Mouse (Mus musculus): ENCODE data around the gene Nrxn2. TPM values are rescaled to one million over a fixed set of nuclear protein-coding genes. Genes with fewer than 3 reads are reported as not detected.

The Nrxn2 gene
- 0.37 and 0.77 TPM in 2 replicates for polyA plus RNA-seq (2015; fragmentation: Nextera tagmentation; extraction: Ambion mirVana)

- peaks cover 44% of the 10 kb centered on the region for H3K27me3 ChIP-seq (ENCODE audit: control insufficient read depth, insufficient read depth, low read length)
- H3K9ac ChIP-seq (ENCODE audit: low read length) = no peak within 1 kb of the TSS
- WGBS = under 1% methylated on average over 46 of the region's 46 CpGs
These were observed at the start of gene Nrxn2 for GRCm38 (mm10) chr19:6418233-6418879. Gene Nrxn2, plus strand, starts transcription at chr19:6418731.

GRCm38 (mm10) chr19:6370175-6370574 is 48.4 kb upstream of the Nrxn2 start:
- Histone ChIP-seq H3K27me3 (ENCODE audit: control insufficient read depth, insufficient read depth, low read length) (no peaks in the 10 kb centered on the region), H3K4me3 (ENCODE audit: low read length) (no peak overlapping the region), H3K4me2 (ENCODE audit: low read depth, low read length) (no peak overlapping the region), H3K27ac (ENCODE audit: low read length) (no peak overlapping the region), H3K9ac (ENCODE audit: low read length) (no peak overlapping the region), H3K4me1 (ENCODE audit: control insufficient read depth, insufficient read depth, low read length) (peaks cover 17% of the 10 kb centered on the region), H3K36me3 (ENCODE audit: control insufficient read depth, insufficient read depth) (peaks cover 80% of the 10 kb centered on the region), H3K9me3 (replicated peaks; ENCODE audit: control insufficient read depth, low read length) (no peaks in the 10 kb centered on the region)
- ATAC-seq (replicated peaks; ENCODE audit: extremely low read depth, insufficient read depth, low FRiP score) = no peak
- 95% methylated on average over 2 of the region's 2 CpGs for WGBS

More at GRCm38 (mm10) chr19:6418233-6418879, at the start of gene Nrxn2:
- Histone ChIP-seq H3K4me2 (ENCODE audit: low read depth, low read length) (peak within 1 kb of the TSS; percentile 88), H3K4me1 (ENCODE audit: control insufficient read depth, insufficient read depth, low read length) (peaks cover 9% of the 10 kb centered on the region; the same call in 1 of the 2 replicates), H3K36me3 (ENCODE audit: control insufficient read depth, insufficient read depth) (no peaks in the 10 kb centered on the region), H3K27ac (ENCODE audit: low read length) (no peak within 1 kb of the TSS), H3K4me3 (ENCODE audit: low read length) (peak within 1 kb of the TSS; percentile 53), H3K9me3 (replicated peaks; ENCODE audit: control insufficient read depth, low read length) (no peaks in the 10 kb centered on the region)
- peak; percentile 71 for ATAC-seq (replicated peaks; ENCODE audit: extremely low read depth, insufficient read depth, low FRiP score)

- ATAC-seq (replicated peaks; ENCODE audit: extremely low read depth, insufficient read depth, low FRiP score) = no peak
- WGBS = 85% methylated on average over 3 of the region's 3 CpGs
These were observed 46.1 kb upstream of the Nrxn2 start for GRCm38 (mm10) chr19:6372433-6372832.

GRCm38 (mm10) chr19:6373539-6374400 is 44.8 kb upstream of the Nrxn2 start:
- ATAC-seq (replicated peaks; ENCODE audit: extremely low read depth, insufficient read depth, low FRiP score) = peak; percentile 64
- WGBS = 51% methylated on average over 12 of the region's 12 CpGs
- Histone ChIP-seq H3K4me1 (ENCODE audit: control insufficient read depth, insufficient read depth, low read length) (peaks cover 16% of the 10 kb centered on the region), H3K4me3 (ENCODE audit: low read length) (no peak overlapping the region), H3K9ac (ENCODE audit: low read length) (no peak overlapping the region), H3K9me3 (replicated peaks; ENCODE audit: control insufficient read depth, low read length) (no peaks in the 10 kb centered on the region), H3K27ac (ENCODE audit: low read length) (peak overlapping the region; percentile 57), H3K36me3 (ENCODE audit: control insufficient read depth, insufficient read depth) (peaks cover 86% of the 10 kb centered on the region), H3K27me3 (ENCODE audit: control insufficient read depth, insufficient read depth, low read length) (no peaks in the 10 kb centered on the region), H3K4me2 (ENCODE audit: low read depth, low read length) (no peak overlapping the region)

More at GRCm38 (mm10) chr19:6372433-6372832, 46.1 kb upstream of the Nrxn2 start:
- no peak overlapping the region for H3K4me2 ChIP-seq (ENCODE audit: low read depth, low read length)
- no peak overlapping the region for H3K4me3 ChIP-seq (ENCODE audit: low read length)
- H3K36me3 ChIP-seq (ENCODE audit: control insufficient read depth, insufficient read depth) = peaks cover 84% of the 10 kb centered on the region
- H3K27ac ChIP-seq (ENCODE audit: low read length) = no peak overlapping the region
- no peaks in the 10 kb centered on the region for H3K9me3 ChIP-seq (replicated peaks; ENCODE audit: control insufficient read depth, low read length)
- peaks cover 14% of the 10 kb centered on the region for H3K4me1 ChIP-seq (ENCODE audit: control insufficient read depth, insufficient read depth, low read length)
- H3K9ac ChIP-seq (ENCODE audit: low read length) = no peak overlapping the region
- no peaks in the 10 kb centered on the region for H3K27me3 ChIP-seq (ENCODE audit: control insufficient read depth, insufficient read depth, low read length)

GRCm38 (mm10) chr19:6374571-6374970 is 44.0 kb upstream of the Nrxn2 start:
- Histone ChIP-seq H3K4me1 (ENCODE audit: control insufficient read depth, insufficient read depth, low read length) (peaks cover 16% of the 10 kb centered on the region), H3K36me3 (ENCODE audit: control insufficient read depth, insufficient read depth) (peaks cover 80% of the 10 kb centered on the region), H3K9me3 (replicated peaks; ENCODE audit: control insufficient read depth, low read length) (no peaks in the 10 kb centered on the region), H3K27me3 (ENCODE audit: control insufficient read depth, insufficient read depth, low read length) (no peaks in the 10 kb centered on the region), H3K27ac (ENCODE audit: low read length) (no peak overlapping the region), H3K9ac (ENCODE audit: low read length) (no peak overlapping the region), H3K4me3 (ENCODE audit: low read length) (no peak overlapping the region), H3K4me2 (ENCODE audit: low read depth, low read length) (no peak overlapping the region)
- no peak for ATAC-seq (replicated peaks; ENCODE audit: extremely low read depth, insufficient read depth, low FRiP score)
- WGBS = 94% methylated on average over 10 of the region's 10 CpGs

- H3K4me3 ChIP-seq (ENCODE audit: low read length) = no peak overlapping the region
- 87% methylated on average over 38 of the region's 42 CpGs for WGBS
- H3K27ac ChIP-seq (ENCODE audit: low read length) = no peak overlapping the region
- H3K9me3 ChIP-seq (replicated peaks; ENCODE audit: control insufficient read depth, low read length) = no peaks in the 10 kb centered on the region
- H3K4me2 ChIP-seq (ENCODE audit: low read depth, low read length) = no peak overlapping the region
- ATAC-seq (replicated peaks; ENCODE audit: extremely low read depth, insufficient read depth, low FRiP score) = no peak
- H3K4me1 ChIP-seq (ENCODE audit: control insufficient read depth, insufficient read depth, low read length) = peaks cover 16% of the 10 kb centered on the region
- H3K36me3 ChIP-seq (ENCODE audit: control insufficient read depth, insufficient read depth) = peaks cover 72% of the 10 kb centered on the region
- no peaks in the 10 kb centered on the region for H3K27me3 ChIP-seq (ENCODE audit: control insufficient read depth, insufficient read depth, low read length)
- H3K9ac ChIP-seq (ENCODE audit: low read length) = no peak overlapping the region
These were observed 42.9 kb upstream of the Nrxn2 start for GRCm38 (mm10) chr19:6375423-6376254.

GRCm38 (mm10) chr19:6376255-6376564 is 42.3 kb upstream of the Nrxn2 start:
- H3K4me3 ChIP-seq (ENCODE audit: low read length) = no peak overlapping the region
- WGBS = 73% methylated on average over 14 of the region's 14 CpGs
- H3K4me1 ChIP-seq (ENCODE audit: control insufficient read depth, insufficient read depth, low read length) = peaks cover 16% of the 10 kb centered on the region
- no peaks in the 10 kb centered on the region for H3K27me3 ChIP-seq (ENCODE audit: control insufficient read depth, insufficient read depth, low read length)
- no peak overlapping the region for H3K4me2 ChIP-seq (ENCODE audit: low read depth, low read length)
- no peak overlapping the region for H3K9ac ChIP-seq (ENCODE audit: low read length)
- no peak for ATAC-seq (replicated peaks; ENCODE audit: extremely low read depth, insufficient read depth, low FRiP score)
- H3K9me3 ChIP-seq (replicated peaks; ENCODE audit: control insufficient read depth, low read length) = no peaks in the 10 kb centered on the region
- peaks cover 66% of the 10 kb centered on the region for H3K36me3 ChIP-seq (ENCODE audit: control insufficient read depth, insufficient read depth)
- H3K27ac ChIP-seq (ENCODE audit: low read length) = no peak overlapping the region

GRCm38 (mm10) chr19:6376643-6377042 is 41.9 kb upstream of the Nrxn2 start:
- WGBS = 76% methylated on average over 2 of the region's 2 CpGs
- Histone ChIP-seq H3K27ac (ENCODE audit: low read length) (peak overlapping the region; percentile 84), H3K4me1 (ENCODE audit: control insufficient read depth, insufficient read depth, low read length) (peaks cover 16% of the 10 kb centered on the region), H3K4me2 (ENCODE audit: low read depth, low read length) (no peak overlapping the region), H3K27me3 (ENCODE audit: control insufficient read depth, insufficient read depth, low read length) (no peaks in the 10 kb centered on the region), H3K9ac (ENCODE audit: low read length) (no peak overlapping the region; the same call in 1 of the 2 replicates), H3K4me3 (ENCODE audit: low read length) (no peak overlapping the region), H3K9me3 (replicated peaks; ENCODE audit: control insufficient read depth, low read length) (no peaks in the 10 kb centered on the region), H3K36me3 (ENCODE audit: control insufficient read depth, insufficient read depth) (peaks cover 61% of the 10 kb centered on the region)
- no peak for ATAC-seq (replicated peaks; ENCODE audit: extremely low read depth, insufficient read depth, low FRiP score)

Measured in heart, embryonic 16.5 days (tissue).